Mouse (Mus musculus): ENCODE measurements around the gene Msmp.

DNA sequence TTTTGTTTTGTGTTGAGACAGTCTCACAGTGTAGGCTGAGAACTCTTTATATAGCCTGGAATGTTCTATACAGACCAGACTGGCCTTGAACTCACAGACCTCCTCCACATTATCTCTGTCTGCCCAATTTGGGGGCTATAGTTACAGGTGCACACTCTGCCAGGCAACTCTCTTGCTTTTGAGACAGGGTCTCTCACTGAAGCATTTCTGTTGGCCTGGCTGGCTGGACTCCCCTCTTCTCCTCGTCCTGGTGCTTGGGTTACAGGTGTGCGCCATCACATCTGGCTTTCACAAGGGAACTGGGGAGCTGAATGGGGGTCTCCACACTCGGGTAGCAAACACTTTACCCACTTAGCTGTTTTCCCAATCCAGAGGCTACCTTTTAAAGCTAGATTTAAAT lies 7.7 kb upstream of the Msmp start:
- no peak for TF ChIP-seq CTCF (IDR thresholded peaks at IDR 0.05; ENCODE audit: borderline replicate concordance, extremely low read depth, insufficient read depth, insufficient read length)
- no peak for TF ChIP-seq POLR2A (IDR thresholded peaks at IDR 0.05; ENCODE audit: borderline replicate concordance, extremely low read depth, insufficient read depth, insufficient read length, poor library complexity, severe bottlenecking)

All from brain, embryonic 14.5 days (tissue).